Mouse (Mus musculus): Measurements from ENCODE around the gene St6galnac3. TPM values are rescaled to one million over a fixed set of nuclear protein-coding genes. Genes with fewer than 3 reads are reported as not detected.
A peak's percentile ranks its signal among the peaks of the same experiment; 100 is the strongest.

Gene St6galnac3
- polyA plus RNA-seq, 1 experiment from 2014 or later: 25.6 TPM

DNA sequence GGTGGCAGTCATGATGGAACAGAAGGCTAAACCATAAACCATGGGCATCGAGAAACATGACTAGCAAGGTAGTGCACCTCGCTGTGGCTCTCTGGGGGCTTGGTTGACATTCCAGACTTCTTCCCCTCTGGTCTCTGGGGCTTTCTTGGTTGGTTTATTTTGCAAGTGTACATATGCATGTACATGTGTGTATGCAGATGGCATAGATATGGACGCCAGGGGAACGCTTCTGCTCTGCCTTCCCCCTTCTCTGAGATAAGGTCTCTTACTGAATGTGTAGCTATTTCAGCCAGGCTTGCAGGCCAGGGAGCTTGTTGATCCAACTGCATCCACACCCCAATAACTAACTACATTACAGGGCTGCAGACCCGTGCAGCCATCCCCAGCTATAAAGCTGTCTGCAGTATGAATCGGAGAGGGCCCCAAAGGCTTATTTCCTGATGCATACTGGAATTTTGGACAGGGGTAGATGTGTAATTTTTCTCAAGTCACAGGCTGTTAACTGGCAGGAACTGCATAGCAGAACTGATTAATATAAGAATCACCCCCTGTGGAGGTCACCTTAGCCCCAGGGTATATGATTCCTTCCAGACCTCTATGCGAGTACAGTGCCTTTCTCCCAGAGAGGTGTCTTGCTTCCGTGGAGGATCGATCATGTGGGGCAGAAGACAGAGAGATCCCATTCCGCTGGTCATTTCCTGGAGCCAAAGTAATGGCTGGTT, 53.9 kb downstream of the St6galnac3 start:
- no peaks in the 10 kb centered on the region for H3K9me3 ChIP-seq (ENCODE audit: control insufficient read depth, low read length)
- no peak overlapping the region for H3K4me2 ChIP-seq (ENCODE audit: low read depth, low read length)
- ATAC-seq (ENCODE audit: low read depth): no peak
- H3K9ac ChIP-seq (replicated peaks; ENCODE audit: low read depth, low read length): no peak overlapping the region
- no peaks in the 10 kb centered on the region for H3K27me3 ChIP-seq (ENCODE audit: control insufficient read depth, insufficient read depth, low read length)
- no peaks in the 10 kb centered on the region for H3K36me3 ChIP-seq (ENCODE audit: control insufficient read depth, insufficient read depth, low read length)
- H3K4me1 ChIP-seq (ENCODE audit: control insufficient read depth, insufficient read depth, low read length): peaks cover 6% of the 10 kb centered on the region; the same call in 1 of the 2 replicates
- no peak overlapping the region for H3K4me3 ChIP-seq (ENCODE audit: low read depth, low read length)
- 76% methylated on average over 10 of the region's 10 CpGs for WGBS
- no peak overlapping the region for H3K27ac ChIP-seq (ENCODE audit: low read depth, low read length)

DNA sequence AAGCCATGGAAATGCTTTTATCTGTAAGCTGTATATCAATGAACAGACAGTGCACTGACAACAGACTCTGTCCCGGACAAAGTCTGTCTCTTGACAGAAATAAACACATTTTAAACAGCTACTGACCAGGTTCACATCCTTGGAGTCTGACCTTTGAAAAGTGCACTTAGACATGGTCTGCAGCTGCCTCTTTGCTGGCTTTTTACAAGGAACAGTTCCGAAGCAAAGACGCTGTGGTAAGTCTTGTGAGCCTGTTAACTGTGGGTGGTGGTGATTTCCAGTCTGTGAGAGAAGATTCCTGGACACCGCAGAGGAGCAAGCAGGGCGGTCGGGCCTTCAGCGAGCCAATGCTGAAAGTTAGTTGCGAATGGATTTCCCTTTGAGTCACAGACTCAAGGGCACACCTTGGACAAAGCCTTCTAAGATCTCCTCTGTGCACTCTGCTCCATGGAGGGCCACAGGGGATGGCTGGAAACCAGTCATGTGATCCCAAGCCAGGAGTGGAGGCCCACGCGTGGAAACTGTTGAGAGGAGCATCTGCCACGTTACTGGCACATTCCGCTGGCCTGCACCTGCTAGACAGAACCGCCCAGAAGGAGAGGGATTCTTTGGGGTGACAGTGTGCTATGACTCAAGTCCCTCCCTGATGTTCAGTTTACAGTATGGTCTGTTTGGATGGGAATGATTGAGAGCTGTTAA, 55.1 kb downstream of the St6galnac3 start:
- Histone ChIP-seq H3K4me2 (ENCODE audit: low read depth, low read length) (no peak overlapping the region), H3K4me1 (ENCODE audit: control insufficient read depth, insufficient read depth, low read length) (0 out of 2 replicates have a peak, but pooled peaks cover 2% of the 10 kb centered on the region), H3K9me3 (ENCODE audit: control insufficient read depth, low read length) (no peaks in the 10 kb centered on the region), H3K27me3 (ENCODE audit: control insufficient read depth, insufficient read depth, low read length) (no peaks in the 10 kb centered on the region), H3K27ac (ENCODE audit: low read depth, low read length) (no peak overlapping the region), H3K4me3 (ENCODE audit: low read depth, low read length) (no peak overlapping the region), H3K9ac (replicated peaks; ENCODE audit: low read depth, low read length) (no peak overlapping the region), H3K36me3 (ENCODE audit: control insufficient read depth, insufficient read depth, low read length) (no peaks in the 10 kb centered on the region)
- 85% methylated on average over 13 of the region's 13 CpGs for WGBS
- ATAC-seq (ENCODE audit: low read depth): no peak

DNA sequence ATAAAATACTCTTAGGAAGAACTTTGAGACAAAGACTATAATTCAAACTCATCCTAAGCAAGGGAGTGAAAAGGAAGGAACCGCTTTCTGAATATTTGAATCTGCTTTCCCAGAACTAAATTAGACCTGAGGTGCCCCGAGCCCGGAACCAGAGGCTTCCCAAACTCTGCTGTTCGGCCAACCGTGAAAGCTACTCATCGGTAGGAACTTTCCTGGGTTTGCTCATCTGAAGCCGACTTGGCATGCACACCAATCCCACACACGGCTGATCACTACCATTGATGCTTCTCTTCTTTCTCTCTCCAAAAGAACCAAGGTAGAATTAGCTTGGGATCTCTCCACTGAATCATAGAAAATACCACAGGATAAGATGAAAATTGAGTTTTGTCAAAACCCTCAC, 55.6 kb downstream of the St6galnac3 start:
- ATAC-seq (ENCODE audit: low read depth): no peak

GRCm38 (mm10) chr3:153668447-153669290, 56.3 kb downstream of the St6galnac3 start:
- H3K9ac ChIP-seq (replicated peaks; ENCODE audit: low read depth, low read length): no peak overlapping the region
- no peak overlapping the region for H3K4me2 ChIP-seq (ENCODE audit: low read depth, low read length)
- H3K27ac ChIP-seq (ENCODE audit: low read depth, low read length): no peak overlapping the region
- 64% methylated on average over 21 of the region's 21 CpGs for WGBS
- H3K4me1 ChIP-seq (ENCODE audit: control insufficient read depth, insufficient read depth, low read length): 0 out of 2 replicates have a peak, but pooled peaks cover 2% of the 10 kb centered on the region
- no peak overlapping the region for H3K4me3 ChIP-seq (ENCODE audit: low read depth, low read length)
- ATAC-seq (ENCODE audit: low read depth): peak; percentile 25; the same call in 1 of the 2 replicates
- no peaks in the 10 kb centered on the region for H3K36me3 ChIP-seq (ENCODE audit: control insufficient read depth, insufficient read depth, low read length)
- no peaks in the 10 kb centered on the region for H3K9me3 ChIP-seq (ENCODE audit: control insufficient read depth, low read length)
- no peaks in the 10 kb centered on the region for H3K27me3 ChIP-seq (ENCODE audit: control insufficient read depth, insufficient read depth, low read length)

More for the DNA sequence above, 55.6 kb downstream of the St6galnac3 start:
- H3K36me3 ChIP-seq (ENCODE audit: control insufficient read depth, insufficient read depth, low read length): no peaks in the 10 kb centered on the region
- no peak overlapping the region for H3K27ac ChIP-seq (ENCODE audit: low read depth, low read length)
- 62% methylated on average over 8 of the region's 8 CpGs for WGBS
- H3K4me3 ChIP-seq (ENCODE audit: low read depth, low read length): no peak overlapping the region
- 0 out of 2 replicates have a peak, but pooled peaks cover 2% of the 10 kb centered on the region for H3K4me1 ChIP-seq (ENCODE audit: control insufficient read depth, insufficient read depth, low read length)
- H3K9me3 ChIP-seq (ENCODE audit: control insufficient read depth, low read length): no peaks in the 10 kb centered on the region
- H3K27me3 ChIP-seq (ENCODE audit: control insufficient read depth, insufficient read depth, low read length): no peaks in the 10 kb centered on the region
- H3K9ac ChIP-seq (replicated peaks; ENCODE audit: low read depth, low read length): no peak overlapping the region
- H3K4me2 ChIP-seq (ENCODE audit: low read depth, low read length): no peak overlapping the region

DNA sequence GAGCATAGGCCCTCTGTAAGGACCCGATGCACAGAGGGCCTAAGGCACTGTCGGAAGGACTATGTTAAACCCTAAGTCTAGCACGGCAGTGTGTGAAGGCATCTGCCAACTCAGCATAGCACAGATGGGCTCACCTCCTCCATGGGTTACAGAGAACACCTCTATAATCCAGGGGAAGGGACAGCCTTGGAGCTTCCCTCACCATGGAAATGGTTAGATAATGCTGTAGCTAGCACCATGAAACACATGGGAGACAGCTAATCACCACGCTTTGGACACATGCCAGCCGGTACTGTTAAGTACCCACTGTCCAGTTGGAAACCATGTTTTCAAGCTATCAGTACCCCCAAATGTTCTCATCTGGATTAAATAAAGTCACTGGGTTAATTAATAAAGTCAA, 60.3 kb downstream of the St6galnac3 start:
- ATAC-seq (ENCODE audit: low read depth): no peak
- Histone ChIP-seq H3K27me3 (ENCODE audit: control insufficient read depth, insufficient read depth, low read length) (no peaks in the 10 kb centered on the region), H3K9me3 (ENCODE audit: control insufficient read depth, low read length) (no peaks in the 10 kb centered on the region), H3K27ac (ENCODE audit: low read depth, low read length) (no peak overlapping the region), H3K4me2 (ENCODE audit: low read depth, low read length) (no peak overlapping the region), H3K9ac (replicated peaks; ENCODE audit: low read depth, low read length) (no peak overlapping the region), H3K4me3 (ENCODE audit: low read depth, low read length) (no peak overlapping the region), H3K4me1 (ENCODE audit: control insufficient read depth, insufficient read depth, low read length) (peaks cover 7% of the 10 kb centered on the region), H3K36me3 (ENCODE audit: control insufficient read depth, insufficient read depth, low read length) (no peaks in the 10 kb centered on the region)
- 78% methylated on average over 5 of the region's 5 CpGs for WGBS

GRCm38 (mm10) chr3:153663841-153664427, 61.0 kb downstream of the St6galnac3 start:
- 55% methylated on average over 10 of the region's 10 CpGs for WGBS
- Histone ChIP-seq H3K4me1 (ENCODE audit: control insufficient read depth, insufficient read depth, low read length) (peaks cover 7% of the 10 kb centered on the region), H3K4me2 (ENCODE audit: low read depth, low read length) (no peak overlapping the region), H3K9me3 (ENCODE audit: control insufficient read depth, low read length) (no peaks in the 10 kb centered on the region), H3K9ac (replicated peaks; ENCODE audit: low read depth, low read length) (no peak overlapping the region), H3K27me3 (ENCODE audit: control insufficient read depth, insufficient read depth, low read length) (no peaks in the 10 kb centered on the region), H3K36me3 (ENCODE audit: control insufficient read depth, insufficient read depth, low read length) (no peaks in the 10 kb centered on the region), H3K27ac (ENCODE audit: low read depth, low read length) (no peak overlapping the region), H3K4me3 (ENCODE audit: low read depth, low read length) (no peak overlapping the region)
- ATAC-seq (ENCODE audit: low read depth): no peak

DNA sequence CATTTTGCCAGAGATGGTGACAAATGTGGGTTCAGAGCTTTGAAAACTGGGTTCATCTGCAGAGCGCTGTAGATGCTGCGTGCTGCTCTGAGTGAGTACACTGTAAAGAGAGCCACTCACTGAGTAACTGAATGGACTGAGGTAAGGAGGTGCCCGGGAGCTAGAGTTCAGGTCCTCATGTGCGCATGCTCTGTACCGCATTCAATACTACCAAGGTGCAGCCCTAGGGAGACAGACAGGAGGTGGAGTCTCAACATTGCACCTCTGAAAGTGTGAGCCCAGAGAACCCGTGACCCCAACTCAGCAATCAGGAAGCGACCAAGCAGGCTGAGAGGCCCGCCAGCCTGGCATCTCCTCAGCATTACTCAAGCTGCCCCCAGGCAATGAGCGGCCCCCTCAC, 62.2 kb downstream of the St6galnac3 start:
- Histone ChIP-seq H3K9me3 (ENCODE audit: control insufficient read depth, low read length) (no peaks in the 10 kb centered on the region), H3K4me1 (ENCODE audit: control insufficient read depth, insufficient read depth, low read length) (peaks cover 7% of the 10 kb centered on the region), H3K9ac (replicated peaks; ENCODE audit: low read depth, low read length) (no peak overlapping the region), H3K27ac (ENCODE audit: low read depth, low read length) (no peak overlapping the region), H3K4me2 (ENCODE audit: low read depth, low read length) (no peak overlapping the region), H3K36me3 (ENCODE audit: control insufficient read depth, insufficient read depth, low read length) (no peaks in the 10 kb centered on the region), H3K4me3 (ENCODE audit: low read depth, low read length) (no peak overlapping the region), H3K27me3 (ENCODE audit: control insufficient read depth, insufficient read depth, low read length) (no peaks in the 10 kb centered on the region)
- 92% methylated on average over 9 of the region's 9 CpGs for WGBS
- ATAC-seq (ENCODE audit: low read depth): no peak

DNA sequence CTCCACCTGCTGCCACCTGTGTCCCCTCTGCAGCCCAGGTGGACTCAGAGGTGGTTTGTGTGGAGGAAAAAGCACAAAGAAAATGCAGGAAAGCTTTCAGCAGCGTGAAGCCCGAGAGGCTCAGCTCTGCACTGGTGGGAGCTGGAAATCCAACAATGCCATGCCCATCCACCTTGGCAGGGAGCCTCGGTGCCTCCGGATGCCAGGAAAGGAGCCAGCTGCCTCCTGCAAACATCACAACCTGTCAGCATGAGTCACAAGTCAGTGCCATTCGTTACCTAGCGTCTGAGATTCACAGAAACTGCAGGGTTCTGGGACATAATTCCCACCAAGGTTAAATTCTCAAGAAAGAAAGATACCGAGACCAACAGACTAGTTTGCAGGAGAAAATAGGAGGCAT, 63.0 kb downstream of the St6galnac3 start:
- Histone ChIP-seq H3K4me3 (ENCODE audit: low read depth, low read length) (no peak overlapping the region), H3K4me1 (ENCODE audit: control insufficient read depth, insufficient read depth, low read length) (peaks cover 11% of the 10 kb centered on the region), H3K36me3 (ENCODE audit: control insufficient read depth, insufficient read depth, low read length) (no peaks in the 10 kb centered on the region), H3K4me2 (ENCODE audit: low read depth, low read length) (no peak overlapping the region), H3K9ac (replicated peaks; ENCODE audit: low read depth, low read length) (no peak overlapping the region), H3K27ac (ENCODE audit: low read depth, low read length) (no peak overlapping the region), H3K27me3 (ENCODE audit: control insufficient read depth, insufficient read depth, low read length) (no peaks in the 10 kb centered on the region), H3K9me3 (ENCODE audit: control insufficient read depth, low read length) (no peaks in the 10 kb centered on the region)
- ATAC-seq (ENCODE audit: low read depth): no peak
- WGBS: 63% methylated on average over 7 of the region's 7 CpGs

Data from neural tube, embryonic 14.5 days (tissue).